Mouse (Mus musculus) hindbrain, embryonic 13.5 days (tissue): ENCODE measurements around the gene Zfp597. TPM values are rescaled to one million over a fixed set of nuclear protein-coding genes. Genes with fewer than 3 reads are reported as not detected.
"Not testable (repeated sequence)": the region's sequence is repeated elsewhere in the genome, so short reads cannot be mapped to it uniquely, and the experiment has no call there.

Source experiments
- ATAC-seq: fragments of 200-750 bp; cut with Nextera tagmentation; 2 replicates; pipeline ENCODE4 v1.8.0; 2017; ENCODE audit warnings: moderate TSS enrichment; ENCODE audit not compliant: low FRiP score
- H3K27ac ChIP-seq: fragments of 300-500 bp; sonication (generic); 2 replicates; pipeline ENCODE4 v1.5.1; 2015; ENCODE audit warnings: inconsistent platforms, mild to moderate bottlenecking, moderate library complexity
- H3K27me3 ChIP-seq: fragments of 300-500 bp; sonication (generic); 2 replicates; pipeline ENCODE4 v1.6.1; 2015; ENCODE audit warnings: mild to moderate bottlenecking, inconsistent platforms
- H3K36me3 ChIP-seq: fragments of 300-500 bp; sonication (generic); 2 replicates; pipeline ENCODE4 v1.6.1; 2015; ENCODE audit warnings: mild to moderate bottlenecking, inconsistent platforms
- H3K4me1 ChIP-seq: fragments of 300-500 bp; sonication (generic); replicated peaks from 2 replicates; pipeline ENCODE4 v1.6.1; 2015; ENCODE audit warnings: inconsistent platforms
- H3K4me2 ChIP-seq: fragments of 300-500 bp; sonication (generic); 2 replicates; pipeline ENCODE4 v1.6.1; 2015; ENCODE audit warnings: inconsistent platforms, mild to moderate bottlenecking, moderate library complexity
- H3K4me3 ChIP-seq: fragments of 300-500 bp; sonication (generic); 2 replicates; pipeline ENCODE4 v1.5.1; 2015; ENCODE audit warnings: mild to moderate bottlenecking, inconsistent platforms
- H3K9ac ChIP-seq: fragments of 300-500 bp; sonication (generic); 2 replicates; pipeline ENCODE4 v1.6.1; 2015; ENCODE audit warnings: mild to moderate bottlenecking, inconsistent platforms
- H3K9me3 ChIP-seq: fragments of 300-500 bp; sonication (generic); 2 replicates; pipeline ENCODE4 v1.6.1; 2016; ENCODE audit warnings: inconsistent platforms
- WGBS: fragments of 180-500 bp; shearing (Covaris S2); methylation state at CpG from one replicate; pipeline ENCODE4 v1.1.7; 2015; 5-methylcytosine and 5-hydroxymethylcytosine counted together
- microRNA-seq: library from miRNA; unstranded; fragments of <30 nt; microRNA quantifications from one replicate; pipeline ENCODE4, GENCODE M21; 2016
- polyA plus RNA-seq: library from polyadenylated mRNA; unstranded; fragments of >200 nt; fragmentation: Nextera tagmentation; extraction: Ambion mirVana; gene quantifications from 2 replicates; pipeline ENCODE4 v1.2.1, GENCODE M21; 2015

Zfp597 gene
- polyA plus RNA-seq, 1 experiment from 2014 or later = 14.2 TPM

DNA sequence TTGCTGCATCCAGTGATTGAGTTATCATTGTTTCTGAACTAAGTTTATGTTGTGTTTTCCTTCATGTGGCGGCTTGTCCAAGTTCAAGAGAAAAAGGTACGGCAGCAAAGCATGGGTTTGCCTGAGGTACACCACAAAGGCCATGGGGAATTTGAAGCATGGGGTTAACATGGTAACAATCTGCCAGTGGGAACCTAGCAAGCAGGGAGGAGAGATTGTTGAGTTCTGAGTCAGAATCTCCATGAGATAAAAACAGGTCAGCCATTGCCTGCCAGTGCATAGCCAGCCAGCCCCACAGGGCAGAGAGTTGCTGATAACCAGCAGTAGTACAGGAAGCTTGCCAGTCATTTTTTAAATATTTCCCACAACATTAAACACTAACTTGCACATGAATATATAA is 64.2 kb downstream of the Zfp597 start:
- no peak overlapping the region for H3K4me3 ChIP-seq
- H3K27ac ChIP-seq = no peak overlapping the region
- no peaks in the 10 kb centered on the region for H3K36me3 ChIP-seq
- ATAC-seq = no peak
- no peak overlapping the region for H3K4me2 ChIP-seq
- 95% methylated on average over 2 of the region's 2 CpGs for WGBS
- H3K9ac ChIP-seq = no peak overlapping the region
- no peaks in the 10 kb centered on the region for H3K27me3 ChIP-seq
- no peaks in the 10 kb centered on the region for H3K9me3 ChIP-seq
- no peaks in the 10 kb centered on the region for H3K4me1 ChIP-seq

DNA sequence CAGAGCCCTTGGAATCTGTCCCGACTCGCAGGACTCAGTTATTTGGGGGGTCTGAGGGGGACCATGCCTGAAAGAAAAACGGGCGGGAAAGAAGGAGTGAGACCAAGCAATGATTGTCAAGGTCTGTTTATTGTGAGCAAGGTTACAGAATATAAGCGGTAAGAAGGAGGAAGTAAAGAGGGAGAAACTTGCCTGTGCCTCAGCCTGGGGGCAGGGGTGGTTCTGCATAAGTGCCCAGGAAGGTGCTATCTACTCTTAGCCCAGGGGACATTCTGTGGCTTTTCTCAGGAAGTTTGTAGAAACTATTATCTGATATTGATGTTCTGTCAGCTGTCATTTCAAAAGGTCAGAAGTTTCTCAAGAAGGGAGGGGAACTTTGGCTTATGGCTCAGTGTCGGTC is 69.7 kb downstream of the Zfp597 start:
- ATAC-seq, H3K27ac ChIP-seq, H3K27me3 ChIP-seq, H3K36me3 ChIP-seq, H3K9me3 ChIP-seq, H3K4me3 ChIP-seq, H3K4me1 ChIP-seq, H3K9ac ChIP-seq, H3K4me2 ChIP-seq: not testable (repeated sequence)
- WGBS = 86% methylated on average over 6 of the region's 6 CpGs

Small RNA genes lying within 50 kb of the gene (microRNA-seq; reads per million reads assigned to microRNA genes)
- not detected for gene Gm23493

Other genes with a start within 250 kb of the Zfp597 start
- gene Mefv, start 166.5 kb downstream of the Zfp597 start, polyA plus RNA-seq = not detected in 2 replicates
- 50.5 and 60.1 TPM in 2 replicates for gene Zfp263, start 140.5 kb downstream of the Zfp597 start, polyA plus RNA-seq
- gene Olfr15, start 53.7 kb downstream of the Zfp597 start, polyA plus RNA-seq = not detected in 2 replicates
- gene Zfp174, start 37.3 kb downstream of the Zfp597 start, polyA plus RNA-seq = 2.0 TPM in 2 replicates
- 80.0 and 83.1 TPM in 2 replicates for gene Naa60, start 12.2 kb downstream of the Zfp597 start, polyA plus RNA-seq
- gene Gm20695, start 87 bp upstream of the Zfp597 start, polyA plus RNA-seq = 5.1 and 6.3 TPM in 2 replicates
- 9.9 and 11.9 TPM in 2 replicates for gene 1700037C18Rik, start 24.1 kb upstream of the Zfp597 start, polyA plus RNA-seq
- 34.4 and 35.8 TPM in 2 replicates for gene Cluap1, start 24.2 kb upstream of the Zfp597 start, polyA plus RNA-seq
- 0.74 and 1.1 TPM in 2 replicates for gene Nlrc3, start 92.1 kb upstream of the Zfp597 start, polyA plus RNA-seq
- 21.5 and 23.3 TPM in 2 replicates for gene Slx4, start 119.2 kb upstream of the Zfp597 start, polyA plus RNA-seq
- 5.3 and 7.2 TPM in 2 replicates for gene Dnase1, start 152.4 kb upstream of the Zfp597 start, polyA plus RNA-seq
- 47.2 and 48.7 TPM in 2 replicates for gene Trap1, start 193.3 kb upstream of the Zfp597 start, polyA plus RNA-seq